Mouse (Mus musculus): ENCODE results near the gene Diaph3. TPM values are rescaled to one million over a fixed set of nuclear protein-coding genes. Genes with fewer than 3 reads are reported as not detected.

The Diaph3 gene
- total and polyA plus RNA-seq, 2 experiments = 0.18 TPM; not detected in 1

DNA sequence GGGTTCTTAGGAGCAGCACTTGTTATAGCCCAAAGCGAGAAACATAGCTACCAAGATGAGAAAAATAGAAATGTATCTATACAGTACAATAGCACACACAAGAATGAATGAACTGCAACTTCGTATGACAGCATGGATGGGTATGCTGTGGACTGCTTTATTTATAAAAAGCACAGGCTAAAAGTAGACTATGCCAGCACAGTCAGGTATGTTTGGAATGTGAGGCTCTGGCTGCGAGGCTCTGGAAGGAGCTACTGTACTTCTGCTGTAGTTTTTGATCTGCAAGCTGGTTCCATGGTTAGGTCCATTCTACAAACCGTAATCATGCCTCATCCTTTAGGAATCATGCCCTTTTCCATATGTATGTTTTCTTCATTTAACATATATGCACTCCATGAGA lies 383.9 kb downstream of the Diaph3 start:
- Histone ChIP-seq H3K79me2 (ENCODE audit: control insufficient read depth, insufficient read depth, low read length) (no peaks in the 10 kb centered on the region), H3K27ac (replicated peaks; ENCODE audit: insufficient read depth, low read depth, low read length) (no peak overlapping the region), H3K36me3 (ENCODE audit: control insufficient read depth, insufficient read depth, low read length) (no peaks in the 10 kb centered on the region), H3K4me1 (ENCODE audit: control insufficient read depth, insufficient read depth, low read length) (no peaks in the 10 kb centered on the region; the same call in 1 of the 2 replicates), H3K4me3 (ENCODE audit: insufficient read depth, low read depth, low read length) (no peak overlapping the region), H3K9ac (ENCODE audit: low read depth, low read length) (no peak overlapping the region), H3K27me3 (ENCODE audit: control insufficient read depth, insufficient read depth, low read length) (no peaks in the 10 kb centered on the region)
- DNase-seq (ENCODE audit: extremely low read depth, low read depth, low spot score) = no peak
- WGBS = 92% methylated on average over 4 of the region's 4 CpGs
- TF ChIP-seq POLR2A (IDR thresholded peaks at IDR 0.05; ENCODE audit: extremely low read depth, insufficient read depth, low read length) = no peak
- no peak for TF ChIP-seq CTCF (IDR thresholded peaks at IDR 0.05; ENCODE audit: low read depth, low read length)

- no peaks in the 10 kb centered on the region for H3K79me2 ChIP-seq (ENCODE audit: control insufficient read depth, insufficient read depth, low read length)
- WGBS = 95% methylated on average over 7 of the region's 7 CpGs
- DNase-seq (ENCODE audit: extremely low read depth, low read depth, low spot score) = no peak
- no peak overlapping the region for H3K4me3 ChIP-seq (ENCODE audit: insufficient read depth, low read depth, low read length)
- H3K27me3 ChIP-seq (ENCODE audit: control insufficient read depth, insufficient read depth, low read length) = no peaks in the 10 kb centered on the region
- no peaks in the 10 kb centered on the region for H3K36me3 ChIP-seq (ENCODE audit: control insufficient read depth, insufficient read depth, low read length)
- TF ChIP-seq POLR2A (IDR thresholded peaks at IDR 0.05; ENCODE audit: extremely low read depth, insufficient read depth, low read length) = no peak
- TF ChIP-seq CTCF (IDR thresholded peaks at IDR 0.05; ENCODE audit: low read depth, low read length) = no peak
- H3K9ac ChIP-seq (ENCODE audit: low read depth, low read length) = no peak overlapping the region
- H3K4me1 ChIP-seq (ENCODE audit: control insufficient read depth, insufficient read depth, low read length) = no peaks in the 10 kb centered on the region
- H3K27ac ChIP-seq (replicated peaks; ENCODE audit: insufficient read depth, low read depth, low read length) = no peak overlapping the region
Observed at GRCm38 (mm10) chr14:86750351-86750750, 390.7 kb downstream of the Diaph3 start.

DNA sequence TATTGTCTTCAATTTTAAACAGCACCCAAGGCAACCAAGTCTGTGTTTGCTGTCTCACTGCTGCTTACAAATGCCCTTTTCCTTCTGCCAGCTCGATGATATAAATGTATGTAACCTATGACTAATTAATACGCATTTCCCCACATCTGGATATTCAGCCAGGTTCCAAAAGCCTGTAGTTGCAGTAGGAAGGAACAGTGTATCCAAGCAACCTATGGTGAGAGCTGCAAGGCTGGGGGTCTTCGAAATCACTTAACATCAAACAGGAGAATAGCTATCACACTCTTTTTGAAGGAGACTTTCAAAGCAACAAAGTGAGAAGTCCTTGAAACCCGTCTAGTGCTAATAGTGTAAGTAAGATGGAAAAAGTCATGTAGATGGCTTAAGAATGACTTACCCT lies 391.6 kb downstream of the Diaph3 start:
- 90% methylated on average over 4 of the region's 4 CpGs for WGBS
- no peak overlapping the region for H3K27ac ChIP-seq (replicated peaks; ENCODE audit: insufficient read depth, low read depth, low read length)

GRCm38 (mm10) chr14:86748876-86749275 lies 392.2 kb downstream of the Diaph3 start:
- Histone ChIP-seq H3K27ac (replicated peaks; ENCODE audit: insufficient read depth, low read depth, low read length) (no peak overlapping the region), H3K9ac (ENCODE audit: low read depth, low read length) (no peak overlapping the region), H3K79me2 (ENCODE audit: control insufficient read depth, insufficient read depth, low read length) (no peaks in the 10 kb centered on the region), H3K36me3 (ENCODE audit: control insufficient read depth, insufficient read depth, low read length) (no peaks in the 10 kb centered on the region), H3K4me3 (ENCODE audit: insufficient read depth, low read depth, low read length) (no peak overlapping the region), H3K4me1 (ENCODE audit: control insufficient read depth, insufficient read depth, low read length) (no peaks in the 10 kb centered on the region), H3K27me3 (ENCODE audit: control insufficient read depth, insufficient read depth, low read length) (no peaks in the 10 kb centered on the region)
- DNase-seq (ENCODE audit: extremely low read depth, low read depth, low spot score) = no peak
- WGBS = 84% methylated on average over 7 of the region's 7 CpGs
- no peak for TF ChIP-seq CTCF (IDR thresholded peaks at IDR 0.05; ENCODE audit: low read depth, low read length)
- no peak for TF ChIP-seq POLR2A (IDR thresholded peaks at IDR 0.05; ENCODE audit: extremely low read depth, insufficient read depth, low read length)

More for the DNA sequence above, 391.6 kb downstream of the Diaph3 start:
- H3K79me2 ChIP-seq (ENCODE audit: control insufficient read depth, insufficient read depth, low read length) = no peaks in the 10 kb centered on the region
- H3K9ac ChIP-seq (ENCODE audit: low read depth, low read length) = no peak overlapping the region
- H3K4me1 ChIP-seq (ENCODE audit: control insufficient read depth, insufficient read depth, low read length) = no peaks in the 10 kb centered on the region
- H3K27me3 ChIP-seq (ENCODE audit: control insufficient read depth, insufficient read depth, low read length) = no peaks in the 10 kb centered on the region
- TF ChIP-seq CTCF (IDR thresholded peaks at IDR 0.05; ENCODE audit: low read depth, low read length) = no peak
- no peak for TF ChIP-seq POLR2A (IDR thresholded peaks at IDR 0.05; ENCODE audit: extremely low read depth, insufficient read depth, low read length)
- no peaks in the 10 kb centered on the region for H3K36me3 ChIP-seq (ENCODE audit: control insufficient read depth, insufficient read depth, low read length)
- H3K4me3 ChIP-seq (ENCODE audit: insufficient read depth, low read depth, low read length) = no peak overlapping the region
- DNase-seq (ENCODE audit: extremely low read depth, low read depth, low spot score) = no peak

GRCm38 (mm10) chr14:86744523-86744922 lies 396.5 kb downstream of the Diaph3 start:
- Histone ChIP-seq H3K27me3 (ENCODE audit: control insufficient read depth, insufficient read depth, low read length) (no peaks in the 10 kb centered on the region), H3K4me1 (ENCODE audit: control insufficient read depth, insufficient read depth, low read length) (no peaks in the 10 kb centered on the region), H3K27ac (replicated peaks; ENCODE audit: insufficient read depth, low read depth, low read length) (no peak overlapping the region), H3K36me3 (ENCODE audit: control insufficient read depth, insufficient read depth, low read length) (no peaks in the 10 kb centered on the region), H3K4me3 (ENCODE audit: insufficient read depth, low read depth, low read length) (no peak overlapping the region), H3K79me2 (ENCODE audit: control insufficient read depth, insufficient read depth, low read length) (no peaks in the 10 kb centered on the region), H3K9ac (ENCODE audit: low read depth, low read length) (no peak overlapping the region)
- TF ChIP-seq POLR2A (IDR thresholded peaks at IDR 0.05; ENCODE audit: extremely low read depth, insufficient read depth, low read length) = no peak
- TF ChIP-seq CTCF (IDR thresholded peaks at IDR 0.05; ENCODE audit: low read depth, low read length) = no peak
- WGBS = 89% methylated on average over 6 of the region's 6 CpGs
- no peak for DNase-seq (ENCODE audit: extremely low read depth, low read depth, low spot score)

- no peaks in the 10 kb centered on the region for H3K4me1 ChIP-seq (ENCODE audit: control insufficient read depth, insufficient read depth, low read length)
- no peak overlapping the region for H3K9ac ChIP-seq (ENCODE audit: low read depth, low read length)
- no peak for DNase-seq (ENCODE audit: extremely low read depth, low read depth, low spot score)
- H3K27me3 ChIP-seq (ENCODE audit: control insufficient read depth, insufficient read depth, low read length) = no peaks in the 10 kb centered on the region; the same call in 1 of the 2 replicates
- H3K79me2 ChIP-seq (ENCODE audit: control insufficient read depth, insufficient read depth, low read length) = no peaks in the 10 kb centered on the region
- 88% methylated on average over 7 of the region's 7 CpGs for WGBS
- TF ChIP-seq CTCF (IDR thresholded peaks at IDR 0.05; ENCODE audit: low read depth, low read length) = no peak
- TF ChIP-seq POLR2A (IDR thresholded peaks at IDR 0.05; ENCODE audit: extremely low read depth, insufficient read depth, low read length) = no peak
- no peaks in the 10 kb centered on the region for H3K36me3 ChIP-seq (ENCODE audit: control insufficient read depth, insufficient read depth, low read length)
- H3K27ac ChIP-seq (replicated peaks; ENCODE audit: insufficient read depth, low read depth, low read length) = no peak overlapping the region
- no peak overlapping the region for H3K4me3 ChIP-seq (ENCODE audit: insufficient read depth, low read depth, low read length)
Observed at GRCm38 (mm10) chr14:86741855-86742531, 399.0 kb downstream of the Diaph3 start.

All from liver, adult 2 months (tissue).